Mouse (Mus musculus): ENCODE results near the gene Aif1.

Aif1 gene

DNA sequence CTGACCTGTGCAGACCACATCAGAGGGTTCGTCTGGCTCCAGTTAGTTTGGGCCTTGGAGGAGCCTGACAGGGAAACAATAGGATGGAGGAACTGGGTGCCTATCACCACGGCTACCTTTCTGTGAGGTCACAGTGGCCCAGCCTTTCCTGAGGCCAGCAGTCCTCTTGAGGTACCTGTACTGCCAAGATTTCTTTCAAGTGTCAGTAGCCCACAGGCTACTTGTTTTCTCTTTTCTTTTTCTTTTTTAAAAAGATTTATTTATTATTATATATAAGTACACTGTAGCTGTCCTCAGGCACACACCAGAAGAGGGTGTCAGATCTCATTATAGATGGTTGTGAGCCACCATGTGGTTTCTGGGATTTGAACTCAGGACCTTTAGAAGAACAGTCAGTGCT lies at the start of gene Aif1:
Aif1 (minus strand) TSS at position 101 of the 400 bp plus-strand sequence.
- DNase-seq (ENCODE audit: low spot score): no peak

- DNase-seq (ENCODE audit: low spot score): no peak
These were observed 49.6 kb upstream of the Aif1 start for GRCm38 (mm10) chr17:35225456-35225855.

- no peak for DNase-seq (ENCODE audit: low spot score)
These were observed 48.8 kb upstream of the Aif1 start for GRCm38 (mm10) chr17:35224641-35225040.

DNA sequence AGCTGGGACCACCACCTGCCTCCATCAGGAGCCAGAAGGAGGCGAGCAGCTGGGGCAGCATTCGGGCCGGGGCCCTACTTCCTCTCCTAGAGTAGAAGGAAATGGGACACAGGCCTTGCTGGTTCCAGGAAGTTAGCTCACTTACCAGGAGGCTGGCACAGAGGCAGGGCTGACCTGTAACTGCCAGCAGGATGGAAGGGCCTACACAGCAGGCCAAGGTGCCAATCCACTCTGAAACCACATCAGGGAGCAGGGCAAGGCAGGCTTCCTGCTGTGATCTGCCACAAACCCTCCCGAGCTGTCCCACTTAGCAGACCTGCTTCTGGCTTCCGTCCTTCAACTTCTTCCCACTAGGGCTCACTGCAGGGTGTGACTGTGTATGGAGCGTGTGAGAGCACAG lies 46.4 kb upstream of the Aif1 start:
- no peak for DNase-seq (ENCODE audit: low spot score)

DNA sequence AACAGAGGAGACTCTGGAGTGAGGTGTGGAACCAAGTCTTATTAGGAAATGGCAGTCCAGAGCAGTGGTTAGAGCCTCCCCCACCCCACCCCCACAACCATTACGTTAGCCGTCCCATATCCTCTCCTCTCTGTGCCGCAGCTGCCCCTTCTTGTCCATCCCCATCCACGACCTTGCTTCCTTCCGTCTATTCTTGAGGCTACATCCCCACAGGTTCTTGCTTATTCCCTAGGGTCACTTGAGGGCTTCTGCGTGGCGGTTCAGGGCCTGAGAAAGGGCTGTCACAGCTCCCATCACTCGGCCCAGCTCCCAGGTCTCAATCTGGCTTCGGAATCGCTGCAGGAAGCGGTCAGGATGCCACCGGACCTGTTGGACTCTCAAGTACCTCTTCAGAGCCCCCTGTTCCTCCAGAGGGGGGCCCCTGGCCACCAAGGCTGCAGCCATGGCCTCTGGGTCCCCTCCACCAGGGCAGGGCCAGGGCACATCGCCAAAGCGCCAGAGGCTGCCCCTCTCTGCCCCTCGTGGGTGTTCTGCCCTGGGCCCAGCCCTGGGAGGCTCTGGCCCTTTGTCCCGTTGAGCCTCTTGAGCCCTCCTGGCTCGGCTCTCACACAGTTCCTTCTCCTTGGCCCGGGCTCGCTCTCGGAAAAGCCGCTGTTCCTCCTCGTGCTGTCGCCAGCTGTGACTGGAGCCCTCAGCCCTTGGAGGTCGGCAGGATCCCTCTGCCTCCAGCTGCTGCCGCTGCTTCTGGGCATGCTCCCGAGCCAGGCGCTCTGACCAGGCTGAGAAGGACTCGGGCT lies 44.5 kb upstream of the Aif1 start, which contains the start of gene Gm16181:
Gm16181 (plus strand) TSS at position 679 of the 797 bp plus-strand sequence.
- no peak for DNase-seq (ENCODE audit: low spot score)

DNA sequence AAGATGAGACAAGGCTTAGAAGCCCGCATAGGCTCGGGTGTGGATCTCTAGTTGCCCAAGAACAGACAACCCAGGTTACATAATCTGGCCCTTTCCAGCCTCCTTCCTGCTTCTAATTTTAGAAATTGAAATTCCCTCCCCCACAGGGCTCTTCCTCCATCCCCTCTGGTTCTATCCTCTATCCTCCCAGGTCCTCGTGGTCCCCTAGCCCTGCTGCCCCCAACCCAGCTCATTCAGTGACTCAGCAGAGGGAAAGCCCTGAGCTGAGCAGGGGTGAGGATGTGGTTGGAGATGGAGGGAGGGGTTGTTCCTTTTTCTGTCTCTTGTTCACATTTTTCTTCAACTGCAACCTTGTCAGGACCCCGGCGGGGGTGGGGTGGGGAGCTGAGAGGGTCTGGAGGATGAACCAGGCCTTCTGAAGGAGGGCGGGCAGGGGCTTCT lies 43.8 kb upstream of the Aif1 start:
- DNase-seq (ENCODE audit: low spot score): no peak

DNA sequence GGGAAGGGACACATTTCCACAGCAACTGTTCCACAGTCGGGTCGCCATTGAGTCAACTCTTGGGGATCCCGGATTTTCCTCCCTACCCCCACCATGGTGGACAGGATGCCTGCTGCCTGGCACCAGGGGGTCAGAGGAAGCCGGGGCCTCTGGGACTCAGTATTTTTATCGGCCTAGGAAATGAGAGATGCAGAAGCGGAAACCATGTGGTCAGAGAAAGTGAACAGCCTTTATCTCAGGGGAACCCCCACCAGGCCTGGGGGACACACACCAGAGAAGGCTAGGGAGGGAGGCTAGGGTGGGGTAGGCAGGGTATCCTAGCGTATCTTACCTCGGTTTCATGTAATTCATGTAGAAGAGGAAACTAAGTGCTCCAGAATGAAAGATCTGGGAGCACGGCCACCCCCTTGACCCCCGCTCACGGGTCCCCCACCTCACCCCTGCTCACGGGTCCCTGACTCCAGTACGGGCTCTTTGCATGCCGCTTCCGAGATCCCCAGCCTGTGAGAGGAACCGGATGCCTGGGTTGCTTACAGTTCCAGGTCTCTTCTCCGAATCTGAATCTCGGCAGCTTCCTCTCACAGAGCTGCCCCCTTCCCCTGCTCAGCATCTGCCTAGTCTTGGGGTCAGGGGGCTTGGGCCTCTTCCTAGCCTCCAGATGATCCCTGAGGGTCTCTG lies 42.8 kb upstream of the Aif1 start:
- DNase-seq (ENCODE audit: low spot score): no peak

DNA sequence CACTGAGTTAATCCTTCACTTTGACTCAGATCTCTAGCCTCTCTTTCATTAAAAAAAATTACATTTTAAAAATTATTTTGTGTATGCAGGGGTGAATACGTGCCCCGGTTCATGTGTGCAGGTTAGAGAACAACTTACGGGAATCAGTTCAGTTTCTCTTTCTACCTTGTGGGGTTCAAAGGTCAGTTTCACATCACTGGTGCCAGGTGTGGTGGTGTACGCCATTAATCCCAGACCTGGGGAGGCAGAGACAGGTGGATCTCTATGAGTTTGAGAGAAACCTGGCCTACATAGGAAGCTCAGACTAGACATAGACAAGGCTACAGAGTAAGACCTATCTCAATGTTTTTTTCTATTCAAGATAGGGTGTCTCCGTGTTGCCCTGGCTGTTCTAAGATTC lies 37.2 kb upstream of the Aif1 start:
- DNase-seq (ENCODE audit: low spot score): no peak

DNA sequence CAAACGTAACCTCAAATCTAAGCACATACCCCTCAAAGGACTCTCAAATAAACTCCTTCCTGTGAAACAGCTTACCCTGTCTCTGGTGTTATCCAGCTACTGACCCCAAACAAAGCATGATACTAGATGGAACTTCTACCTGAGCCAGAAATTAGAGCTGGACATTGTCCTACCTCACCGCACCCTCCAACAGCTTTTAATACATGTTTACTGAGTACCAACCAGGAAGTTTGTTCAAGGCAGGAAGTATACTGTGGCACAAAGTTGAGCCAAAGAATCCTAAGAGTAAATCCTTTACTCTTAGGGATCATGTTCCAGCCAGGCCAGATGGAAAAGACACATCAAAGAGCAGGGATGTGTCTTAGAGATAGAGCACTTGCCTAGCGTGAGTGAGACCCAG lies 34.7 kb upstream of the Aif1 start:
- no peak for DNase-seq (ENCODE audit: low spot score)

- DNase-seq (ENCODE audit: low spot score): no peak
These were observed 34.1 kb upstream of the Aif1 start for GRCm38 (mm10) chr17:35209785-35210535.

DNA sequence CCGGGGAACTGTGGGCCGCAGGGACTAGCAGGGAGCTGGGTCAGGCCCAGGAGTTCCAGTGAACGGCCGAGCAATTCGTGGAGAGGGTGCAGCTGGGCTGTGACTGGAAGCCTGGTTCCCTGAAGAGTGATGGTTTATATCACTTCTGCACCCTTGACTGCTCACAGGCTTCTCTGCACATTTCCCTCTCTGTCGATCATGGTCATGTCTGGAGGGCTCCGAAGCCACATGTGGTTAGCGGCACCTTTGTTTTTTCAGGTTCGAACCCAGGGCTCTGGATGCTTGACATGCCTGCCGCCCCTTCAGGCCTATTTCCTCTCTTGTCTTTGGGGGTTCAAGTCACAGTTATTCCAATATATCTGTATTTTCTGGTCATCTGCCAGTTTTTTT lies 29.5 kb upstream of the Aif1 start:
- DNase-seq (ENCODE audit: low spot score): no peak

- no peak for DNase-seq (ENCODE audit: low spot score)
These were observed 28.9 kb upstream of the Aif1 start, which contains the start of gene Lta for GRCm38 (mm10) chr17:35204494-35205379. Lta (minus strand) TSS chr17:35205351.

DNA sequence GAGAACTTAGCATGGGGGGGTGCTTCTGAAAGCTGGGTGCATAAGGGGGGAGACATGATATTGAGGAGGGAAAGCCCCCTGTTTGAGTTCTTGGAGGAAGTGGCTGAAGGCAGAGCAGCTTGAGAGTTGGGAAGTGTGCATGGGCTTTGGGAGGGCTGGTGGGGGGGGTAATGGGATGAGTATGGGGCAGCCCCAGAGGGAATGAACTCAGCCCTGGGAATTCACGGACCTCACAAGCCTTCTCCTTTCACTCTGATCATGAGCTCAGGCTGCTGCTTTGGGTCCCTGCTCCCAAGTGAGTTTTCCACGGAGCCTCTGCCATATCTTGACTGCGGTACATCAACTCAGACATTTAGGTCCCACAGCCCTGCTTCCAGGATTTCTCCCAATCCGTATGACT lies 26.6 kb upstream of the Aif1 start:
- DNase-seq (ENCODE audit: low spot score): no peak

- no peak for DNase-seq (ENCODE audit: low spot score)
These were observed 25.9 kb upstream of the Aif1 start, which contains the start of gene Tnf for GRCm38 (mm10) chr17:35201787-35202186. Tnf (minus strand) TSS chr17:35202007.

GRCm38 (mm10) chr17:35201128-35201527 lies 25.3 kb upstream of the Aif1 start:
- no peak for DNase-seq (ENCODE audit: low spot score)

- DNase-seq (ENCODE audit: low spot score): no peak
These were observed 24.5 kb upstream of the Aif1 start for GRCm38 (mm10) chr17:35200398-35200797.

- DNase-seq (ENCODE audit: low spot score): no peak
These were observed 23.1 kb upstream of the Aif1 start for GRCm38 (mm10) chr17:35198946-35199345.

DNA sequence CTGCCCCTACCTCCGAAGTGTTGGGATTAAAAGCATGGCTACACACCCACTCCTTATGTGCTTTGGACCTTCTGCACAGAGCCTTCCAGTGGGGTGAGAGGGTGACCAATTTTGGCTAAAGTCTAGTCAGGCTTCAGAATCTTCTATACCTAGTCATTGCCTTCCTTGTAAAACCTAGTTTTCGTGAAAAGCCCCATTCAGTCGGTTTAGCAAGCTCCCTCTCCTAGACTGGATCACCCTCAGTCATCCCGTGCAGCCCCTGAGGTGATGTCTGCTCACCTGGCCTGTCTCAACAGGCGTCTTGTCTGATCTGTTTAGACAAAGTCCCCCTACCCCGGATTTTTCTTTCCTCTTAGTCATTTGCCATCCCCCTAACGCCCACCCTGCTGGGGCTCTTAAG lies 22.2 kb upstream of the Aif1 start:
- DNase-seq (ENCODE audit: low spot score): no peak

GRCm38 (mm10) chr17:35197126-35197525 lies 21.3 kb upstream of the Aif1 start:
- no peak for DNase-seq (ENCODE audit: low spot score)

GRCm38 (mm10) chr17:35196321-35196641 lies 20.4 kb upstream of the Aif1 start:
- DNase-seq (ENCODE audit: low spot score): no peak

- DNase-seq (ENCODE audit: low spot score): peak; percentile 82
These were observed 19.9 kb upstream of the Aif1 start for GRCm38 (mm10) chr17:35195631-35196320.
